Mouse (Mus musculus) olfactory bulb, adult 2 months (tissue): Measurements from ENCODE around the gene Srgap2.

Experiments used
- CTCF ChIP-seq: fragments of 200-500 bp; IDR thresholded peaks from 2 replicates; pipeline ENCODE4 v1.5.1; 2012; ENCODE audit warnings: low read depth, mild to moderate bottlenecking, low read length, moderate library complexity; ENCODE audit not compliant: insufficient read depth
- POLR2A ChIP-seq: fragments of 200-500 bp; IDR thresholded peaks from 2 replicates; pipeline ENCODE4 v1.6.1; 2012; ENCODE audit warnings: mild to moderate bottlenecking, low read depth, low read length, moderate library complexity; ENCODE audit not compliant: insufficient read depth

GRCm38 (mm10) chr1:131541903-131542302 lies 14.8 kb upstream of the Srgap2 start:
- TF ChIP-seq POLR2A (no peak), CTCF (no peak)
